Mouse (Mus musculus) hindbrain, postnatal 0 days (tissue): ENCODE measurements at regions not wholly inside any gene's neighbourhood (a gene's known extent, or its start where the extent isn't known, plus 50 kb on each side); places are given as distances from the start of the nearest gene placed in this dataset.

Experiments
- ATAC-seq: fragments of 200-750 bp; cut with Nextera tagmentation; 2 replicates; pipeline ENCODE4 v1.8.0; 2017; ENCODE audit warnings: mild to moderate bottlenecking, moderate TSS enrichment, moderate library complexity
- DNase-seq: peaks from one replicate; pipeline ENCODE4 v3.0.0-alpha.2; 2015; ENCODE audit warnings: low spot score
- H3K27ac ChIP-seq: fragments of 300-500 bp; sonication (generic); 2 replicates; pipeline ENCODE4 v1.5.1; 2014; ENCODE audit warnings: mild to moderate bottlenecking
- H3K27me3 ChIP-seq: fragments of 300-500 bp; sonication (generic); 2 replicates; pipeline ENCODE4 v1.6.1; 2014; ENCODE audit warnings: low read length, mixed read lengths; ENCODE audit not compliant: insufficient read depth
- H3K36me3 ChIP-seq: fragments of 300-500 bp; sonication (generic); 2 replicates; pipeline ENCODE4 v1.6.1; 2014; ENCODE audit warnings: low read length, mixed read lengths; ENCODE audit not compliant: insufficient read depth
- H3K4me1 ChIP-seq: fragments of 300-500 bp; sonication (generic); 2 replicates; pipeline ENCODE4 v1.6.1; 2014; ENCODE audit warnings: antibody characterized with exemption, low read length, mixed read lengths; ENCODE audit not compliant: insufficient read depth
- H3K4me2 ChIP-seq: fragments of 300-500 bp; sonication (generic); 2 replicates; pipeline ENCODE4 v1.6.1; 2014; ENCODE audit warnings: low read depth, mild to moderate bottlenecking, low read length, moderate library complexity, mixed read lengths
- H3K4me3 ChIP-seq: fragments of 300-500 bp; sonication (generic); 2 replicates; pipeline ENCODE4 v1.5.1; 2014; ENCODE audit warnings: low read length
- H3K9ac ChIP-seq: fragments of 300-500 bp; sonication (generic); replicated peaks from 2 replicates; pipeline ENCODE4 v1.6.1; 2014; ENCODE audit warnings: mild to moderate bottlenecking, low read length, moderate library complexity, mixed read lengths
- H3K9me3 ChIP-seq: fragments of 300-500 bp; sonication (generic); 2 replicates; pipeline ENCODE4 v1.6.1; 2016; ENCODE audit warnings: low read length, mixed read lengths
- CTCF ChIP-seq: IDR thresholded peaks from 2 replicates; pipeline ENCODE4 v1.5.1; 2016; ENCODE audit warnings: antibody characterized with exemption, control low read depth, low read depth
- WGBS: fragments of 180-500 bp; shearing (Covaris S2); extraction: QIAGEN DNeasy Blood & Tissue Kit; methylation state at CpG from one replicate; pipeline ENCODE4 v1.1.7; 2014; 5-methylcytosine and 5-hydroxymethylcytosine counted together

DNA sequence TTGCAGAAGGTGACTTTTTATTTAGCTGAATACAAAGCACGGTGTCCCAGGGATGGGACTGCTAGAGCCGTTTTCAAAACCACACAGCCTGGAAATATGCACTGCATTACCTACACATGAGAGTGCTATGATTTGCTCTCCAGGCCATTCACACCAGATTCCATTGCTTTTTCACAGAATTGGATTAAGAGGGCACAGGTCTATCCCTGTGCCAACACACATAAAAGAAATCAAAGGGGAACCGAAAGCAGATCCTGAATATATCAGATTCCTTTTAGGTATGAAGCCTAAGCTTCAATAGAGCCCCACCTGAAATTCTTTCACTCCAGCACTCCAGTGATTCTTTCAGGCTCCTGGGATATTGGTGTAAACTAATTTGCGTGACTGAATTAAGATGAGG, 606.2 kb upstream of the Crim1 start:
- no peak overlapping the region for H3K4me2 ChIP-seq
- H3K27me3 ChIP-seq: no peaks in the 10 kb centered on the region
- H3K4me1 ChIP-seq: no peaks in the 10 kb centered on the region
- H3K36me3 ChIP-seq: no peaks in the 10 kb centered on the region
- no peak overlapping the region for H3K9ac ChIP-seq
- no peak overlapping the region for H3K4me3 ChIP-seq
- DNase-seq: no peak
- no peak overlapping the region for H3K27ac ChIP-seq
- 66% methylated on average over 4 of the region's 4 CpGs for WGBS
- TF ChIP-seq CTCF: no peak
- no peaks in the 10 kb centered on the region for H3K9me3 ChIP-seq
- ATAC-seq: no peak

DNA sequence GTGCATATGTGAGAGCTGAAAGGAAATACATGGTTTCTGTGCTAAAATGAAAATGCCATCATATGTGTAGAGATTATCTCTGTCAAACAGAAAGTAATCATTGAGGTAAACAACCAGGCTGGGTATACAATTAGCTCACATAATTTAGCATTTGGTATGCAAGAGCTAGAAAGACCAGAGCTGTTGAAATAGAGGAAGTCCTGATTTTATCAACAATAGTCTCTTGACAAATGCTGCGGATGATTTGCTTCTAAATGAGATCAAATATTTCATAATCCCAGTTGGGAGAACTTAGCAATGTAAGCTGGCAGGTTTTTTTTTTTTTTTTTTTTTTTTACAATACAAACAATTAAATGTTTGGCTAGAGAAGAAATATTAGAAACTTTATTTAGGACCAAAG, 603.6 kb upstream of the Crim1 start:
- ATAC-seq: no peak
- H3K4me1 ChIP-seq: no peaks in the 10 kb centered on the region
- no peak overlapping the region for H3K4me2 ChIP-seq
- whole genome bisulfite sequencing: 79% methylated on average over 1 of the region's 1 CpGs
- no peak for TF ChIP-seq CTCF
- no peaks in the 10 kb centered on the region for H3K36me3 ChIP-seq
- no peaks in the 10 kb centered on the region for H3K9me3 ChIP-seq
- no peak overlapping the region for H3K27ac ChIP-seq
- no peak overlapping the region for H3K9ac ChIP-seq
- H3K4me3 ChIP-seq: no peak overlapping the region
- H3K27me3 ChIP-seq: no peaks in the 10 kb centered on the region
- DNase-seq: no peak

DNA sequence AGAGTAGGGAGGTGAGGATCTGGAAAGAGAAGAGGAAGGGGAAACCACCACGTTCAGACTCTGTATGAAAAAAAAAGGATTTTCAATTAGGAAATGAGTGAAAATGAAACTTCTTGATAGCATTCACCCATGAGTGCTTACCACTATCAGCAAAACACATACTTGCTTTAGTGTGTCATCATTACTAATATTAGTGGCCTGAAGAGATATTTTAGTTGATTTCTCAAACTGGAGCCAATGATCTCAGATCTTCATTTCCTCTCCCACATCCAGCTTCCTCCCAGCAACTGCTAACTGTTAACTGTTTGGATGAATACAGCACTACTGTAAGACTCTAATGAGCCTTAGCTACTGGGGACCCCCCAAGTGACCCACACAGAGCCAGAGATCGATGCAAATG, 576.6 kb upstream of the Crim1 start:
- ATAC-seq: no peak
- DNase-seq: no peak
- H3K27ac ChIP-seq: no peak overlapping the region
- no peak overlapping the region for H3K4me3 ChIP-seq
- 56% methylated on average over 2 of the region's 2 CpGs for WGBS
- TF ChIP-seq CTCF: no peak
- no peaks in the 10 kb centered on the region for H3K4me1 ChIP-seq
- no peaks in the 10 kb centered on the region for H3K9me3 ChIP-seq
- H3K27me3 ChIP-seq: no peaks in the 10 kb centered on the region
- no peaks in the 10 kb centered on the region for H3K36me3 ChIP-seq
- H3K9ac ChIP-seq: no peak overlapping the region
- H3K4me2 ChIP-seq: no peak overlapping the region

DNA sequence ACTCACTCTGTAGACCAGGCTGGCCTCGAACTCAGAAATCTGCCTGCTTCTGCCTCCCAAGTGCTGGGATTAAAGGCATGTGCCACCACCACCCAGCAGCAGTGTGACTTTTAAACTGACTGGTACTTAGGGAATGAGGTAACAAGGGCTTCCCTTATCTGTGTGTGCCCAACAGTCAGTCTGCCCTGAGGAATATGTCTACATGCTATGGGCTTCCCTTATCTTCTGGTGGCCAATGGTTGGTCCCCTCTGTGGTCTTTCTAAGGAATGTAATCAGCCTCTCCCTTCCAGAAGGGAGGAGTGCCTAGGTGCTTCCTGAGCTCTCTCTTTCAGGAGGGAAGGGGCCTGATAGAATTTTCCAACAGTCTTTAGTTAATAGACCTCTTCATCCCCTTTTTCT, 575.9 kb upstream of the Crim1 start:
- ATAC-seq: no peak
- 63% methylated on average over 1 of the region's 1 CpGs for WGBS

DNA sequence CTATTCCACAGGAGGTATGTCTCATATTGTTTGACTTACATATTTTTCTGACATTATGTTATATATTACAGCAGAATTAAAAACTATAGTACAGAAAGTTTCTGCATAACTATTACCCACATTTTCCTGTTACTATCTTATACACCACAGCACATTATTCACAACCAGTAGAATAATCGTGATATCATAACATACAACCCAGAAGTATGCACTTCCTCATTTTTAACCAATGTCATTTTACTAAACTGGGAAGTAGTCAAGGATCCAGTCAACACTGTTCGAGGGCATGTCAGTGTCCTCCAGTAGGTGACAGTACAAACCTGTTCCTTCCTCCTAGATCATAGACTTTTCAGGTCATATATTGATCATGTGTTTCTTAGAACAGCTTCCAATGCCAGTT, 557.7 kb upstream of the Crim1 start:
- no peak for ATAC-seq
- no peak overlapping the region for H3K4me2 ChIP-seq
- no peaks in the 10 kb centered on the region for H3K9me3 ChIP-seq
- no peak overlapping the region for H3K27ac ChIP-seq
- TF ChIP-seq CTCF: peak; percentile 25
- H3K9ac ChIP-seq: no peak overlapping the region
- no peak for DNase-seq
- H3K4me1 ChIP-seq: no peaks in the 10 kb centered on the region
- H3K36me3 ChIP-seq: no peaks in the 10 kb centered on the region
- H3K4me3 ChIP-seq: no peak overlapping the region
- H3K27me3 ChIP-seq: no peaks in the 10 kb centered on the region
- WGBS: 85% methylated on average over 2 of the region's 2 CpGs

More for the DNA sequence above, 575.9 kb upstream of the Crim1 start:
- H3K36me3 ChIP-seq: no peaks in the 10 kb centered on the region
- no peak overlapping the region for H3K9ac ChIP-seq
- TF ChIP-seq CTCF: no peak
- no peak overlapping the region for H3K4me2 ChIP-seq
- DNase-seq: no peak
- no peak overlapping the region for H3K27ac ChIP-seq
- H3K27me3 ChIP-seq: no peaks in the 10 kb centered on the region
- no peaks in the 10 kb centered on the region for H3K4me1 ChIP-seq
- H3K4me3 ChIP-seq: no peak overlapping the region
- no peaks in the 10 kb centered on the region for H3K9me3 ChIP-seq

DNA sequence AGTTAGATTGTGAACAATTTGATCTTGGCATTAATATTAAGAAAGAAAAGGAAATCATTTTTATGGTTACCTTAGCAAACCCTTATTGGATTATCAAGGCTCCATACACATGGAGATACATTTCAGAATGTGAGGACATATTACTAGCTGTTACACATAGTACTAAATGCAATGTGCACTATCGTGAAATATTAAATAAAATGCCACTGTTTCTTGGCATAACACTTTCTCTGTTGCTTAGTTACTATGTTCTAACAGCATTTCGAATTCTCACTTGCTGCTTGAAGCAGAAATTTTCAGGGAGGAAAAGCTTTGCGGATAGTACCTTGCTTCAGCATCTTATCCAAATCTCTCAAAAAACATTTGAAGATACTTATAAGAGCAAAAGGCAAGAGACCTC, 551.1 kb upstream of the Crim1 start:
- Histone ChIP-seq H3K27me3 (no peaks in the 10 kb centered on the region), H3K27ac (no peak overlapping the region), H3K4me3 (no peak overlapping the region), H3K9me3 (no peaks in the 10 kb centered on the region), H3K36me3 (no peaks in the 10 kb centered on the region), H3K4me2 (no peak overlapping the region), H3K4me1 (no peaks in the 10 kb centered on the region), H3K9ac (no peak overlapping the region)
- no peak for TF ChIP-seq CTCF
- DNase-seq: no peak
- WGBS: 64% methylated on average over 3 of the region's 3 CpGs
- ATAC-seq: no peak

DNA sequence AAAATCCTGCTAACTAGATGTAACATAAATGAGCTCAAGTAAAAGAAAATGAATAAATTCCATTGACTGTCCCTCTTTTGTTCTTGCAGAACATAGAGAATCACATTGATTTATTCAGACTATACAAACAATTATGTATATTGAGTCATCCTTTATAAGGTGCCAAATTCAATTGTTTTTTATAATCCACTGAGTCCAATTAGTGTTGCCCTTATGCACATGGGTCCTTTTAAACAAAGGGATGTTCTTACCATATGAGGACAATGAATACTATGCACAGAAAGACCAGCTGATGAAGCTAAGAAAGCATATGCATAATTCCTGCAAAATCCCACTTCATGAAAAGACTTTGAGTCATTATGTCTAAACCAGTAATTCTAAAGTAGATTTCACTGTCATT, 548.2 kb upstream of the Crim1 start:
- H3K27ac ChIP-seq: no peak overlapping the region
- no peaks in the 10 kb centered on the region for H3K4me1 ChIP-seq
- H3K36me3 ChIP-seq: no peaks in the 10 kb centered on the region
- H3K27me3 ChIP-seq: no peaks in the 10 kb centered on the region
- H3K4me2 ChIP-seq: no peak overlapping the region
- H3K4me3 ChIP-seq: no peak overlapping the region
- ATAC-seq: no peak
- DNase-seq: no peak
- H3K9me3 ChIP-seq: no peaks in the 10 kb centered on the region
- no peak overlapping the region for H3K9ac ChIP-seq
- no peak for TF ChIP-seq CTCF
